Mouse (Mus musculus) C2C12 (cell line): ENCODE results near the gene Cep350.

Experiments used
- CTCF ChIP-seq: IDR thresholded peaks from one replicate; pipeline ENCODE4 v1.5.1; 2011; ENCODE audit not compliant: control insufficient read depth, insufficient read depth, insufficient read length
- FOSL1 ChIP-seq: IDR thresholded peaks from one replicate; pipeline ENCODE4 v1.8.0; 2011; ENCODE audit warnings: mild to moderate bottlenecking, low read length; ENCODE audit not compliant: poor library complexity, insufficient read depth, severe bottlenecking
- MAX ChIP-seq: IDR thresholded peaks from one replicate; pipeline ENCODE4 v1.6.1; 2011; ENCODE audit warnings: mild to moderate bottlenecking, control low read depth
- MYOD1 ChIP-seq: IDR thresholded peaks from one replicate; pipeline ENCODE4 v1.6.1; 2011; ENCODE audit warnings: low read depth; ENCODE audit not compliant: control insufficient read depth, insufficient read length
- MYOG ChIP-seq: IDR thresholded peaks from one replicate; pipeline ENCODE4 v1.6.1; 2011; ENCODE audit not compliant: control insufficient read depth, insufficient read length; ENCODE audit errors: extremely low read depth
- USF1 ChIP-seq: IDR thresholded peaks from one replicate; pipeline ENCODE4 v1.6.1; 2011; ENCODE audit warnings: low read depth, mild to moderate bottlenecking, control low read depth, moderate library complexity

- TF ChIP-seq CTCF (no peak), MYOD1 (no peak), USF1 (no peak), MAX (no peak), MYOG (no peak), FOSL1 (no peak)
Measured at GRCm38 (mm10) chr1:156019800-156020199, 46.7 kb upstream of the Cep350 start.
